Comparison of ENCODE assay signal across 15 mouse cellular contexts in the genomic region with DNA sequence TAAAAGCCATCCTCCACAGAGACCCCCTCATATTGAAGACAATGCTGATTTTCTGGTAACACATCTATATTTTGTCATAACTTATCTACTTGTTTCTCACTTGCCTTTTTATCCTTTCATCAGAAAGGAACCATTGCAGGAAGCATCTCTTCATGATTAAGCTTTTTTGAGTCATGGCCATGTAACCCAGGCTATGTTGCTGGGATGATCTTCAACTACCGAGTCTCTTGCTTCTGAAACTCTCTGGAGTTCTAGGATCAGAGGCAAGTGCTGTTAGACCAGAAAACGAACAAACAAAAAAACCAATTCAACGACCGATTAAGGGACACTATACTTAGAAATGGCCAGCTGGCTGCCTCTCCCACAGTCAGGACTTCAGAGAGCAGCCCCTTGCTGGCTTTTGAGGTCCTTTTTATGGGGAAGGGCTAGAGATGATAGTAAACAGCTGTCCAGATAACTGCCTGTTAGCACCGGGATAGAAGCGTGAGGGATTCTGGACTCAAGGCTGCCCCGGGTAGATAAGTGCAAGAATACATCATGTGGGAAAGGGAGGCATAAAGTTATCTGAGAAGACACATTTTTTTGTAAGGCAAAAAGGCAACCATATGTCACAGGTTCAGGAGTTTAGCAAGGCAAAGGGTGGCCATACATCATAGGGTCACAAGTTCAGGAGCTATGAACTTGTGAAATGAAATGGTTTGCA. TPM values are rescaled to one million over a fixed set of nuclear protein-coding genes. Genes with fewer than 3 reads are reported as not detected.
DNase-seq lines count a peak whose midpoint lies in the region; ATAC-seq lines count a peak whose summit lies in the region.
"Had no signal": no experiment of that assay in that cellular context is flagged by ENCODE, and none has a peak within 500 bp of the region (broad histone marks: within the 10 kb centered on the region; RNA-seq: fewer than 3 reads in every experiment).

No protein-coding gene starts in this region.

- H3K4me1 ChIP-seq in kidney, embryonic 15.5 days, result peaks cover 3% of the 10 kb centered on the region; the same call in 1 of the 2 replicates
- H3K4me1 ChIP-seq in intestine, embryonic 16.5 days (ENCODE audit: control insufficient read depth, insufficient read depth, low read length), result no peaks in the 10 kb centered on the region
- H3K4me1 ChIP-seq in hindbrain, embryonic 13.5 days (replicated peaks), result no peaks in the 10 kb centered on the region
- H3K4me1 ChIP-seq: hindbrain, embryonic 10.5 days; limb, embryonic 10.5 days had no signal

- ATAC-seq in kidney, embryonic 15.5 days (replicated peaks; ENCODE audit: low FRiP score), result peak; percentile 75
- peak; percentile 71 for ATAC-seq in intestine, embryonic 16.5 days
- ATAC-seq in hindbrain, embryonic 13.5 days (ENCODE audit: low FRiP score), result no peak

- no peak overlapping the region for H3K4me3 ChIP-seq in kidney, embryonic 15.5 days (replicated peaks)
- H3K4me3 ChIP-seq in intestine, embryonic 16.5 days (ENCODE audit: low read length), result no peak overlapping the region
- H3K4me3 ChIP-seq in hindbrain, embryonic 13.5 days, result no peak overlapping the region
- H3K4me3 ChIP-seq: gastrocnemius, adult 2 months; hindbrain, embryonic 10.5 days; limb, embryonic 10.5 days had no signal

- peaks cover 15% of the 10 kb centered on the region for H3K9me3 ChIP-seq in kidney, embryonic 15.5 days (replicated peaks)
- H3K9me3 ChIP-seq in intestine, embryonic 16.5 days (ENCODE audit: control insufficient read depth, low read length), result no peaks in the 10 kb centered on the region
- H3K9me3 ChIP-seq in hindbrain, embryonic 13.5 days, result 0 out of 2 replicates have a peak, but pooled peaks cover 12% of the 10 kb centered on the region
- H3K9me3 ChIP-seq: limb, embryonic 10.5 days had no signal

- no peaks in the 10 kb centered on the region for H3K27me3 ChIP-seq in kidney, embryonic 15.5 days
- no peaks in the 10 kb centered on the region for H3K27me3 ChIP-seq in intestine, embryonic 16.5 days (replicated peaks; ENCODE audit: control insufficient read depth, insufficient read depth, low read length)
- 0 out of 2 replicates have a peak, but pooled peaks cover 4% of the 10 kb centered on the region for H3K27me3 ChIP-seq in hindbrain, embryonic 13.5 days

- no peak overlapping the region for H3K9ac ChIP-seq in kidney, embryonic 15.5 days
- H3K9ac ChIP-seq in intestine, embryonic 16.5 days (ENCODE audit: low read depth, low read length), result no peak overlapping the region
- H3K9ac ChIP-seq in hindbrain, embryonic 13.5 days, result no peak overlapping the region

- WGBS in kidney, embryonic 15.5 days, result 53% methylated on average over 7 of the region's 7 CpGs
- 65% methylated on average over 7 of the region's 7 CpGs for WGBS in intestine, embryonic 16.5 days
- WGBS in hindbrain, embryonic 13.5 days, result 89% methylated on average over 7 of the region's 7 CpGs

- no peak for DNase-seq in kidney, postnatal 25 days
- peak; percentile 85 for DNase-seq in c-Kit-positive CD71-positive TER-119-negative erythroid progenitor cells, embryonic 14.5 days (ENCODE audit: low read depth)
- DNase-seq in spleen, postnatal 14 days (ENCODE audit: low spot score in 2 of 2), result peak; percentile 21 to 36
- no peak for DNase-seq in layer of hippocampus, adult 9-11 months
- DNase-seq: cerebellum, postnatal 36 days; gastrocnemius, adult 2 months had no signal

- H3K4me2 ChIP-seq in kidney, embryonic 15.5 days, result no peak overlapping the region
- H3K4me2 ChIP-seq in intestine, embryonic 16.5 days (ENCODE audit: low read depth, low read length), result no peak overlapping the region
- H3K4me2 ChIP-seq in hindbrain, embryonic 13.5 days, result no peak overlapping the region

- H3K36me3 ChIP-seq in kidney, embryonic 15.5 days, result no peaks in the 10 kb centered on the region
- H3K36me3 ChIP-seq in intestine, embryonic 16.5 days (ENCODE audit: control insufficient read depth, insufficient read depth, low read length), result no peaks in the 10 kb centered on the region
- no peaks in the 10 kb centered on the region for H3K36me3 ChIP-seq in hindbrain, embryonic 13.5 days
- H3K36me3 ChIP-seq: hindbrain, embryonic 10.5 days; limb, embryonic 10.5 days had no signal

- H3K27ac ChIP-seq in kidney, embryonic 15.5 days, result peak overlapping the region; percentile 20; the same call in 1 of the 2 replicates
- no peak overlapping the region for H3K27ac ChIP-seq in intestine, embryonic 16.5 days (ENCODE audit: low read length)
- no peak overlapping the region for H3K27ac ChIP-seq in hindbrain, embryonic 13.5 days
- H3K27ac ChIP-seq: gastrocnemius, adult 2 months; hindbrain, embryonic 10.5 days; limb, embryonic 10.5 days had no signal

RNA-seq across cellular contexts. Expression of gene Msmb, which starts 4.1 kb away (rescaled TPM):
- polyA plus RNA-seq in kidney, embryonic 15.5 days (2015; fragmentation: Nextera tagmentation; extraction: Ambion mirVana), result not detected in 2 replicates
- not detected in 2 replicates for polyA plus RNA-seq in intestine, embryonic 16.5 days (2015; fragmentation: Nextera tagmentation; extraction: Ambion mirVana)
- not detected in 2 replicates for polyA plus RNA-seq in hindbrain, embryonic 13.5 days (2015; fragmentation: Nextera tagmentation; extraction: Ambion mirVana)
- polyA plus RNA-seq: brain, embryonic 14.5 days; forebrain, embryonic 11.5 days; hindbrain, embryonic 10.5 days; large intestine, adult 2 months; limb, embryonic 10.5 days; thymus, postnatal 0 days had no signal

RNA-seq across cellular contexts. Expression of gene Ncoa4, which starts 13.7 kb away (rescaled TPM):
- polyA plus RNA-seq in kidney, embryonic 15.5 days (2015; fragmentation: Nextera tagmentation; extraction: Ambion mirVana), result 107 and 110 TPM in 2 replicates
- polyA plus RNA-seq in intestine, embryonic 16.5 days (2015; fragmentation: Nextera tagmentation; extraction: Ambion mirVana), result 208 and 249 TPM in 2 replicates
- polyA plus RNA-seq in hindbrain, embryonic 13.5 days (2015; fragmentation: Nextera tagmentation; extraction: Ambion mirVana), result 93.0 and 93.5 TPM in 2 replicates

RNA-seq across cellular contexts. Expression of gene Timm23, which starts 55.7 kb away (rescaled TPM):
- 300 and 306 TPM in 2 replicates for polyA plus RNA-seq in kidney, embryonic 15.5 days (2015; fragmentation: Nextera tagmentation; extraction: Ambion mirVana)
- polyA plus RNA-seq in intestine, embryonic 16.5 days (2015; fragmentation: Nextera tagmentation; extraction: Ambion mirVana), result 312 and 350 TPM in 2 replicates
- polyA plus RNA-seq in hindbrain, embryonic 13.5 days (2015; fragmentation: Nextera tagmentation; extraction: Ambion mirVana), result 218 and 235 TPM in 2 replicates

RNA-seq across cellular contexts. Expression of gene Parg, which starts 55.8 kb away (rescaled TPM):
- polyA plus RNA-seq in kidney, embryonic 15.5 days (2015; fragmentation: Nextera tagmentation; extraction: Ambion mirVana), result 46.2 and 48.1 TPM in 2 replicates
- polyA plus RNA-seq in intestine, embryonic 16.5 days (2015; fragmentation: Nextera tagmentation; extraction: Ambion mirVana), result 24.7 and 28.2 TPM in 2 replicates
- polyA plus RNA-seq in hindbrain, embryonic 13.5 days (2015; fragmentation: Nextera tagmentation; extraction: Ambion mirVana), result 36.7 and 38.6 TPM in 2 replicates

Comparison
In these comparisons a context has a peak if more than half of its experiments do, and no peak if none do; other contexts are left out.
1. DNase-seq: peak in c-Kit-positive CD71-positive TER-119-negative erythroid progenitor cells, embryonic 14.5 days (single experiment) and spleen, postnatal 14 days (2 of 2); none in kidney, postnatal 25 days (0 of 2) and layer of hippocampus, adult 9-11 months (single experiment).